In the genomic region with DNA sequence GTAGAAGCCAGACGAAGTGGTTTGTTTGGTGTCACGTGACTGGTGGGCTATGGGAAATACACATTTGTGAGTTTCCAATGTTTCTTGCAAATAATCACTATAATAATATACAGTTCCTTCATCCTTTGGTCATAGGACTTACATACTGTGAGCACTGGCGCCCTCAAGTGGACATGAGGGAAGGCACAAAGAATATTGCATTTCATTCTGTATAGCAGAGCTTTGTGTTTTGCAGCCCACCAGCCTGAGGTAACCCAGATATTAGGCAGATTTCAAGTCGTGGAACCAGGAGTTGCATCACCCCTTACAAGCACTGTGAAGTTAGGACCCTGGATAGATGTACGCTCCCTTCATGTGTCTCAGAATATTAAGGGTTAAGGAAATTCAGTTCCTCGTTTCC, we compare ENCODE assay signal across 8 mouse cellular contexts.
A peak's percentile ranks its signal among the peaks of the same experiment; 100 is the strongest.
DNase-seq lines count a peak whose midpoint lies in the region.

No protein-coding gene starts in this region.

- DNase-seq in urinary bladder, postnatal 14 days (ENCODE audit: low spot score) = peak; percentile 65
- DNase-seq in urinary bladder, postnatal 10 days (ENCODE audit: low spot score) = no peak
- peak; percentile 82 to 83 for DNase-seq in cerebellum, postnatal 10 days
- peak; percentile 42 to 50 for DNase-seq in frontal cortex, postnatal 25 days (ENCODE audit: low spot score in 2 of 2)
- DNase-seq in kidney, postnatal 14 days = peak; percentile 71
- DNase-seq in lung, adult 18-20 months = peak; percentile 43 to 51
- DNase-seq in retina, embryonic 14.5 days (ENCODE audit: low spot score) = peak; percentile 92
- DNase-seq in spleen, adult 12 weeks (ENCODE audit: low spot score) = no peak

Comparison
In these comparisons a context has a peak if more than half of its experiments do, and no peak if none do; other contexts are left out.
1. DNase-seq: peak in urinary bladder, postnatal 14 days (single experiment), cerebellum, postnatal 10 days (2 of 2), frontal cortex, postnatal 25 days (2 of 2), kidney, postnatal 14 days (single experiment), lung, adult 18-20 months (2 of 2) and retina, embryonic 14.5 days (single experiment); none in urinary bladder, postnatal 10 days (single experiment) and spleen, adult 12 weeks (single experiment).